8 mouse cellular contexts compared by ENCODE assay signal in genomic region chr14:19987358-19987834, GRCm38 (mm10). TPM values are rescaled to one million over a fixed set of nuclear protein-coding genes. Genes with fewer than 3 reads are reported as not detected.
A peak's percentile ranks its signal among the peaks of the same experiment; 100 is the strongest.
DNase-seq lines count a peak whose midpoint lies in the region; ATAC-seq and TF ChIP-seq lines count a peak whose summit lies in the region.

No protein-coding gene starts in this region.

- TF ChIP-seq EP300 in heart, postnatal 0 days (IDR thresholded peaks at IDR 0.05; ENCODE audit: low read depth): no peak

- ATAC-seq in heart, postnatal 0 days (ENCODE audit: insufficient read depth, low read depth): no peak
- peak; percentile 73 for ATAC-seq in midbrain, embryonic 11.5 days (ENCODE audit: low FRiP score)

- TF ChIP-seq POLR2A in kidney, adult 2 months (IDR thresholded peaks at IDR 0.05; ENCODE audit: low read depth, low read length): no peak

- no peaks in the 10 kb centered on the region for H3K27me3 ChIP-seq in kidney, adult 2 months (replicated peaks; ENCODE audit: control insufficient read depth, insufficient read depth, low read length)
- H3K27me3 ChIP-seq in heart, postnatal 0 days (ENCODE audit: control insufficient read depth, insufficient read depth, low read length): no peaks in the 10 kb centered on the region
- H3K27me3 ChIP-seq in midbrain, embryonic 11.5 days (ENCODE audit: control insufficient read depth, insufficient read depth, low read length): no peaks in the 10 kb centered on the region

- TF ChIP-seq CTCF in kidney, adult 2 months (conservative IDR thresholded peaks at IDR 0.05; ENCODE audit: insufficient read depth, insufficient read length, low read depth, low read length): no peak
- TF ChIP-seq CTCF in heart, postnatal 0 days (IDR thresholded peaks at IDR 0.05; ENCODE audit: low read depth): no peak

- DNase-seq in kidney, adult 2 months: no peak
- no peak for DNase-seq in kidney, adult 9 months
- DNase-seq in heart, postnatal 0 days (ENCODE audit: low spot score): no peak
- DNase-seq in midbrain, embryonic 11.5 days (ENCODE audit: low spot score, missing footprints): no peak
- no peak for DNase-seq in gastrocnemius, postnatal 4 days (ENCODE audit: low spot score in 2 of 2)
- DNase-seq in spleen, adult 12 weeks (ENCODE audit: low spot score): no peak
- DNase-seq in gastrocnemius, adult 8-10 months (ENCODE audit: low spot score in 2 of 2): no peak

- 0 out of 2 replicates have a peak overlapping the region, but pooled peaks have one; percentile 1 for H3K4me3 ChIP-seq in kidney, adult 2 months (ENCODE audit: insufficient read depth, low read depth, low read length)
- no peak overlapping the region for H3K4me3 ChIP-seq in brown adipose tissue, adult 24 weeks (ENCODE audit: insufficient read depth, low read depth, low read length)
- peak overlapping the region; percentile 13; the same call in 1 of the 2 replicates for H3K4me3 ChIP-seq in heart, postnatal 0 days (ENCODE audit: low read depth, low read length)
- H3K4me3 ChIP-seq in midbrain, embryonic 11.5 days (ENCODE audit: low read depth, low read length): peak overlapping the region; percentile 24

- H3K9ac ChIP-seq in heart, postnatal 0 days (replicated peaks; ENCODE audit: low read depth, low read length): no peak overlapping the region
- H3K9ac ChIP-seq in midbrain, embryonic 11.5 days (ENCODE audit: low read length): peak overlapping the region; percentile 73

- peak overlapping the region; percentile 48 for H3K4me2 ChIP-seq in heart, postnatal 0 days (ENCODE audit: low read depth, low read length)
- peak overlapping the region; percentile 45 for H3K4me2 ChIP-seq in midbrain, embryonic 11.5 days

- no peaks in the 10 kb centered on the region for H3K36me3 ChIP-seq in kidney, adult 2 months (ENCODE audit: control insufficient read depth, insufficient read depth, low read length)
- no peaks in the 10 kb centered on the region for H3K36me3 ChIP-seq in heart, postnatal 0 days (replicated peaks; ENCODE audit: control insufficient read depth, insufficient read depth, low read length)
- no peaks in the 10 kb centered on the region for H3K36me3 ChIP-seq in midbrain, embryonic 11.5 days (ENCODE audit: control insufficient read depth, insufficient read depth, low read length)

- no peaks in the 10 kb centered on the region; the same call in 1 of the 2 replicates for H3K4me1 ChIP-seq in kidney, adult 2 months (ENCODE audit: control insufficient read depth, insufficient read depth, low read length)
- peaks cover 18% of the 10 kb centered on the region for H3K4me1 ChIP-seq in brown adipose tissue, adult 24 weeks (ENCODE audit: control insufficient read depth, insufficient read depth, insufficient read length, low read length)
- peaks cover 22% of the 10 kb centered on the region; the same call in 1 of the 2 replicates for H3K4me1 ChIP-seq in heart, postnatal 0 days (ENCODE audit: control insufficient read depth, insufficient read depth)
- H3K4me1 ChIP-seq in midbrain, embryonic 11.5 days (ENCODE audit: control insufficient read depth, insufficient read depth, low read length): peaks cover 35% of the 10 kb centered on the region

- H3K9me3 ChIP-seq in heart, postnatal 0 days (replicated peaks; ENCODE audit: control insufficient read depth, low read length): no peaks in the 10 kb centered on the region
- no peaks in the 10 kb centered on the region for H3K9me3 ChIP-seq in midbrain, embryonic 11.5 days (ENCODE audit: control insufficient read depth, low read length)

- WGBS in kidney, adult 2 months: 23% methylated on average over 8 of the region's 8 CpGs
- WGBS in heart, postnatal 0 days: 38% methylated on average over 8 of the region's 8 CpGs
- WGBS in midbrain, embryonic 11.5 days: 6% methylated on average over 8 of the region's 8 CpGs

- peak overlapping the region; percentile 89 for H3K27ac ChIP-seq in kidney, adult 2 months (ENCODE audit: insufficient read depth, low read depth, low read length)
- H3K27ac ChIP-seq in brown adipose tissue, adult 24 weeks (replicated peaks; ENCODE audit: low read depth, low read length): peak overlapping the region; percentile 75
- H3K27ac ChIP-seq in heart, postnatal 0 days (ENCODE audit: low read depth): peak overlapping the region; percentile 89
- H3K27ac ChIP-seq in midbrain, embryonic 11.5 days (ENCODE audit: low read depth, low read length): peak overlapping the region; percentile 99

RNA-seq across cellular contexts. Expression of gene Gng2, which starts 10.0 kb away (rescaled TPM):
- 6.6 and 9.0 TPM in 2 replicates for polyA plus RNA-seq in kidney, adult 2 months (2012; rRNA removed)
- polyA plus RNA-seq in brown adipose tissue, adult 24 weeks (2012; ENCODE audit: insufficient read depth, insufficient read length, missing spikeins): 4.7 and 14.1 TPM in 2 replicates
- 31.8 and 48.0 TPM in 2 replicates for total RNA-seq in heart, postnatal 0 days (2014; rRNA removed; ENCODE audit: low replicate concordance)
- 47.1 and 56.7 TPM in 2 replicates for polyA plus RNA-seq in heart, postnatal 0 days (2015; fragmentation: Nextera tagmentation; extraction: Ambion mirVana)
- polyA plus RNA-seq in midbrain, embryonic 11.5 days (2014; fragmentation: Nextera tagmentation; extraction: Ambion mirVana): 134 and 152 TPM in 2 replicates
- 10 to 100 TPM; 28.0 to 34.7 TPM for total RNA-seq in gastrocnemius, postnatal 4 days (2021)
- 1 to 10 TPM in 3 of 4 experiments, under 1 TPM in 1; 0.68 to 6.9 (median 2.6) TPM for total RNA-seq in gastrocnemius, adult 8-10 months (2022)
